Comparison of ENCODE assay signal across 8 mouse cellular contexts in genomic region chr8:70765838-70766570, GRCm38 (mm10). TPM values are rescaled to one million over a fixed set of nuclear protein-coding genes. Genes with fewer than 3 reads are reported as not detected.
A peak's percentile ranks its signal among the peaks of the same experiment; 100 is the strongest.
DNase-seq lines count a peak whose midpoint lies in the region; ATAC-seq and TF ChIP-seq lines count a peak whose summit lies in the region.

No protein-coding gene starts in this region.

- peak overlapping the region; percentile 84 for H3K27ac ChIP-seq in gastrocnemius, adult 2 months
- no peak overlapping the region for H3K27ac ChIP-seq in hindbrain, embryonic 11.5 days (ENCODE audit: low read depth, low read length)
- H3K27ac ChIP-seq in liver, embryonic 13.5 days: peak overlapping the region; percentile 96
- no peak overlapping the region for H3K27ac ChIP-seq in neural tube, embryonic 11.5 days (ENCODE audit: low read depth, low read length)

- intact Hi-C loops in gastrocnemius, adult 2 months (cut with DNase I): loop anchor here (5.0 kb wide), 1 partner anchor 76 kb away; no protein-coding TSS in a partner anchor
- intact Hi-C loops in gastrocnemius, postnatal 36 days (cut with DNase I): no loop called here

- no peaks in the 10 kb centered on the region for H3K9me3 ChIP-seq in hindbrain, embryonic 11.5 days (ENCODE audit: control insufficient read depth, low read length)
- no peaks in the 10 kb centered on the region for H3K9me3 ChIP-seq in liver, embryonic 13.5 days (replicated peaks)
- H3K9me3 ChIP-seq in neural tube, embryonic 11.5 days (ENCODE audit: control insufficient read depth, low read length): no peaks in the 10 kb centered on the region

- H3K27me3 ChIP-seq in hindbrain, embryonic 11.5 days (ENCODE audit: control insufficient read depth, insufficient read depth, low read length): no peaks in the 10 kb centered on the region
- no peaks in the 10 kb centered on the region for H3K27me3 ChIP-seq in liver, embryonic 13.5 days
- no peaks in the 10 kb centered on the region for H3K27me3 ChIP-seq in neural tube, embryonic 11.5 days (ENCODE audit: control insufficient read depth, insufficient read depth, low read length)

- 0 out of 2 replicates have a peak, but pooled peaks cover 3% of the 10 kb centered on the region for H3K36me3 ChIP-seq in hindbrain, embryonic 11.5 days (ENCODE audit: control insufficient read depth, insufficient read depth, low read length)
- peaks cover 31% of the 10 kb centered on the region for H3K36me3 ChIP-seq in liver, embryonic 13.5 days
- H3K36me3 ChIP-seq in neural tube, embryonic 11.5 days (ENCODE audit: control insufficient read depth, insufficient read depth, low read length): peaks cover 13% of the 10 kb centered on the region

- TF ChIP-seq CTCF in gastrocnemius, adult 2 months (IDR thresholded peaks at IDR 0.05): no peak

- H3K4me1 ChIP-seq in hindbrain, embryonic 11.5 days (replicated peaks; ENCODE audit: control insufficient read depth, insufficient read depth, low read length): peaks cover 8% of the 10 kb centered on the region
- H3K4me1 ChIP-seq in liver, embryonic 13.5 days (replicated peaks): peaks cover 99% of the 10 kb centered on the region
- H3K4me1 ChIP-seq in neural tube, embryonic 11.5 days (ENCODE audit: control insufficient read depth, insufficient read depth, low read length): peaks cover 16% of the 10 kb centered on the region

- H3K4me2 ChIP-seq in hindbrain, embryonic 11.5 days (replicated peaks; ENCODE audit: low read depth, low read length): peak overlapping the region; percentile 42
- H3K4me2 ChIP-seq in liver, embryonic 13.5 days: peak overlapping the region; percentile 98
- peak overlapping the region; percentile 63 for H3K4me2 ChIP-seq in neural tube, embryonic 11.5 days (ENCODE audit: low read depth)

- peak overlapping the region; percentile 47 for H3K9ac ChIP-seq in hindbrain, embryonic 11.5 days (ENCODE audit: low read depth, low read length)
- H3K9ac ChIP-seq in liver, embryonic 13.5 days: peak overlapping the region; percentile 83
- H3K9ac ChIP-seq in neural tube, embryonic 11.5 days (ENCODE audit: low read length): peak overlapping the region; percentile 50

- WGBS in hindbrain, embryonic 11.5 days: 2% methylated on average over 34 of the region's 34 CpGs
- WGBS in liver, embryonic 13.5 days (ENCODE audit: insufficient replicate concordance): 2% methylated on average over 34 of the region's 34 CpGs
- WGBS in neural tube, embryonic 11.5 days: 3% methylated on average over 34 of the region's 34 CpGs

- H3K4me3 ChIP-seq in gastrocnemius, adult 2 months: peak overlapping the region; percentile 65
- H3K4me3 ChIP-seq in hindbrain, embryonic 11.5 days (ENCODE audit: low read depth, low read length): peak overlapping the region; percentile 17
- H3K4me3 ChIP-seq in liver, embryonic 13.5 days (replicated peaks): peak overlapping the region; percentile 68
- peak overlapping the region; percentile 31 for H3K4me3 ChIP-seq in neural tube, embryonic 11.5 days (ENCODE audit: low read depth, low read length)

- peak; percentile 70 for DNase-seq in gastrocnemius, adult 2 months
- DNase-seq in gastrocnemius, postnatal 36 days: no peak
- peak; percentile 44 for DNase-seq in hindbrain, embryonic 11.5 days (ENCODE audit: low spot score)
- peak; percentile 48 for DNase-seq in liver, embryonic 13.5 days
- DNase-seq in neural tube, embryonic 11.5 days (ENCODE audit: low spot score): peak; percentile 42
- no peak for DNase-seq in frontal cortex, postnatal 14 days (ENCODE audit: low spot score in 2 of 2)
- no peak for DNase-seq in right cerebral cortex, postnatal 14 days

- 0 out of 2 replicates have a peak, but pooled peaks have one; percentile 6 for ATAC-seq in common myeloid progenitor, adult 5-6 weeks (replicated peaks; ENCODE audit: low read depth, poor library complexity, severe bottlenecking)
- no peak for ATAC-seq in hindbrain, embryonic 11.5 days (ENCODE audit: low FRiP score)
- no peak for ATAC-seq in liver, embryonic 13.5 days (ENCODE audit: low read depth)
- ATAC-seq in neural tube, embryonic 11.5 days (ENCODE audit: insufficient read depth, low FRiP score, low TSS enrichment): no peak

RNA-seq across cellular contexts. Expression of gene Mpv17l2, which starts 5.3 kb away (rescaled TPM):
- 10 to 100 TPM; 21.0 to 22.8 TPM for total RNA-seq in gastrocnemius, adult 2 months (2021)
- 10 to 100 TPM; 20.7 to 21.4 TPM for total RNA-seq in gastrocnemius, postnatal 36 days (2021)
- total RNA-seq in common myeloid progenitor, adult 5-6 weeks (2017): 10.6 and 11.7 TPM in 2 replicates
- 38.7 and 40.6 TPM in 2 replicates for polyA plus RNA-seq in hindbrain, embryonic 11.5 days (2014; fragmentation: Nextera tagmentation; extraction: Ambion mirVana)
- 45.6 and 50.4 TPM in 2 replicates for polyA plus RNA-seq in liver, embryonic 13.5 days (2015; fragmentation: Nextera tagmentation; extraction: Ambion mirVana)
- polyA plus RNA-seq in neural tube, embryonic 11.5 days (2014; fragmentation: Nextera tagmentation; extraction: Ambion mirVana): 40.7 and 41.3 TPM in 2 replicates

RNA-seq across cellular contexts. Expression of gene Pik3r2, which starts 10.5 kb away (rescaled TPM):
- 10 to 100 TPM; 13.9 to 16.2 TPM for total RNA-seq in gastrocnemius, adult 2 months (2021)
- total RNA-seq in gastrocnemius, postnatal 36 days (2021): 10 to 100 TPM; 14.3 to 16.1 TPM
- 19.8 and 23.7 TPM in 2 replicates for total RNA-seq in common myeloid progenitor, adult 5-6 weeks (2017)
- polyA plus RNA-seq in hindbrain, embryonic 11.5 days (2014; fragmentation: Nextera tagmentation; extraction: Ambion mirVana): 31.5 and 36.5 TPM in 2 replicates
- polyA plus RNA-seq in liver, embryonic 13.5 days (2015; fragmentation: Nextera tagmentation; extraction: Ambion mirVana): 18.0 and 18.2 TPM in 2 replicates
- 52.4 and 54.7 TPM in 2 replicates for polyA plus RNA-seq in neural tube, embryonic 11.5 days (2014; fragmentation: Nextera tagmentation; extraction: Ambion mirVana)

RNA-seq across cellular contexts. Expression of gene Rab3a, which starts 11.5 kb away (rescaled TPM):
- total RNA-seq in gastrocnemius, adult 2 months (2021): 10 to 100 TPM; 31.9 to 39.8 TPM
- total RNA-seq in gastrocnemius, postnatal 36 days (2021): 10 to 100 TPM; 36.8 to 37.3 TPM
- 1.5 and 4.2 TPM in 2 replicates for total RNA-seq in common myeloid progenitor, adult 5-6 weeks (2017)
- polyA plus RNA-seq in hindbrain, embryonic 11.5 days (2014; fragmentation: Nextera tagmentation; extraction: Ambion mirVana): 91.5 and 94.3 TPM in 2 replicates
- 2.7 and 3.9 TPM in 2 replicates for polyA plus RNA-seq in liver, embryonic 13.5 days (2015; fragmentation: Nextera tagmentation; extraction: Ambion mirVana)
- polyA plus RNA-seq in neural tube, embryonic 11.5 days (2014; fragmentation: Nextera tagmentation; extraction: Ambion mirVana): 97.9 and 111 TPM in 2 replicates

RNA-seq across cellular contexts. Expression of gene Mast3, which starts 38.9 kb away (rescaled TPM):
- total RNA-seq in gastrocnemius, adult 2 months (2021): 1 to 10 TPM; 2.7 to 3.6 TPM
- 1 to 10 TPM; 2.9 to 4.1 TPM for total RNA-seq in gastrocnemius, postnatal 36 days (2021)
- total RNA-seq in common myeloid progenitor, adult 5-6 weeks (2017): 21.7 and 22.2 TPM in 2 replicates
- polyA plus RNA-seq in hindbrain, embryonic 11.5 days (2014; fragmentation: Nextera tagmentation; extraction: Ambion mirVana): 11.2 and 12.3 TPM in 2 replicates
- polyA plus RNA-seq in liver, embryonic 13.5 days (2015; fragmentation: Nextera tagmentation; extraction: Ambion mirVana): 4.9 and 6.2 TPM in 2 replicates
- 10.5 and 14.7 TPM in 2 replicates for polyA plus RNA-seq in neural tube, embryonic 11.5 days (2014; fragmentation: Nextera tagmentation; extraction: Ambion mirVana)

RNA-seq across cellular contexts. Expression of gene Il12rb1, which starts 42.2 kb away (rescaled TPM):
- total RNA-seq in gastrocnemius, adult 2 months (2021): not detected
- total RNA-seq in gastrocnemius, postnatal 36 days (2021): under 1 TPM in 1 of 2 experiments, not detected in 1; 0.15 TPM
- 1.6 and 3.5 TPM in 2 replicates for total RNA-seq in common myeloid progenitor, adult 5-6 weeks (2017)
- 0.08 TPM in 1 of 2 replicates, not detected in the other for polyA plus RNA-seq in hindbrain, embryonic 11.5 days (2014; fragmentation: Nextera tagmentation; extraction: Ambion mirVana)
- 0.20 and 0.21 TPM in 2 replicates for polyA plus RNA-seq in liver, embryonic 13.5 days (2015; fragmentation: Nextera tagmentation; extraction: Ambion mirVana)
- polyA plus RNA-seq in neural tube, embryonic 11.5 days (2014; fragmentation: Nextera tagmentation; extraction: Ambion mirVana): not detected in 2 replicates

Comparison
In these comparisons a context has a peak if more than half of its experiments do, and no peak if none do; other contexts are left out.
1. DNase-seq: peak in gastrocnemius, adult 2 months (single experiment), hindbrain, embryonic 11.5 days (single experiment), liver, embryonic 13.5 days (single experiment) and neural tube, embryonic 11.5 days (single experiment); none in gastrocnemius, postnatal 36 days (0 of 2), frontal cortex, postnatal 14 days (0 of 2) and right cerebral cortex, postnatal 14 days (single experiment).
2. H3K27ac ChIP-seq: peak in gastrocnemius, adult 2 months (single experiment) and liver, embryonic 13.5 days (single experiment); none in hindbrain, embryonic 11.5 days (single experiment) and neural tube, embryonic 11.5 days (single experiment).
3. H3K4me3 ChIP-seq: peak in every context shown above with its lines; median percentile 68 in liver, embryonic 13.5 days; 65 in gastrocnemius, adult 2 months; 31 in neural tube, embryonic 11.5 days; 17 in hindbrain, embryonic 11.5 days.
4. H3K4me2 ChIP-seq: peak in every context shown above with its lines; median percentile 98 in liver, embryonic 13.5 days; 63 in neural tube, embryonic 11.5 days; 42 in hindbrain, embryonic 11.5 days.
5. Peak in every context shown above with its lines, with median percentiles within 50 percentile points of each other: H3K9ac ChIP-seq.